Mouse (Mus musculus) ovary, postnatal 10 days (tissue): ENCODE data around the gene Acap2.
A peak's percentile ranks its signal among the peaks of the same experiment; 100 is the strongest.

Experiments used
- DNase-seq: peaks from one replicate; pipeline ENCODE4 v3.0.0; 2022; ENCODE audit warnings: low spot score

Gene Acap2

GRCm38 (mm10) chr16:31200790-31201567 is at the start of gene Acap2:
Acap2 (minus strand) TSS chr16:31201245.
- peak; percentile 94 for DNase-seq

DNA sequence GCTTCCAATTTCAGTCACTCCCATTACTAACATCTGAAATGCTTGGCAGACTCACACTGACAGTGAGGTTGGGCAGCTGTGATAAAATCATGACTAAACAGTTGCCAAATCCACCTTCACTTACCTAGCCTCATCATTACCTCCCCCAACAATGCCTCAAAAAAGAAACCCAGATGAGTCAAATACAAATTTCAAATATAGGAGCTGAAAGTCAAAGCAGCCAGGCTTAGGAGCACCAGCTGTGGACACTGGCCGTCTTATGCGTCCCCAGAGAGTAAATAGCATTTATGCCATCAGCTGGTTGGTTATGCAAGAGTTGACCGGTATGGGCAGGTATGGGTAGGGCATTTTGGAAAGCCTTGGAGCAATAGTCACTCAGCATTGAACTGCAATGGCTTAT is 48.4 kb upstream of the Acap2 start:
- no peak for DNase-seq

- DNase-seq: no peak
Observed at GRCm38 (mm10) chr16:31248717-31249116, 47.7 kb upstream of the Acap2 start.

DNA sequence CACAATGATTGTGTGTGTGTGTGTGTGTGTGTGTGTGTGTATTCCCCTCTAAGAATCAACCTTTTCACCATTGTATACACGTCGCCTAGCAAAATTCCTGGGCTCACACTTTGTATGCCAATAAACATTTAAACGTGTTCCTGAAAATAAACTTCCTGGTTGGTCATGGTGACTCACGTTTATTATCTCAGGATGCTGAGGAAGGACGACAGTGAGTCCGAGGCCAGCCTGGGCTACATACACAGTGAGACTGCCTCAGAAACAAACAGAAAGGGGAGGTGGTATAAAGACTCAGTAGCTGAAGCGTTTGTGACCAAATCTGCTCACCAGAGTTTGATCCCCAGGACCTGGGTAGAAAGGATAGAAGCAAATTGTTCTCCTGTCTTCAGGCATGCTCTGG is 46.4 kb upstream of the Acap2 start:
- DNase-seq: no peak

DNA sequence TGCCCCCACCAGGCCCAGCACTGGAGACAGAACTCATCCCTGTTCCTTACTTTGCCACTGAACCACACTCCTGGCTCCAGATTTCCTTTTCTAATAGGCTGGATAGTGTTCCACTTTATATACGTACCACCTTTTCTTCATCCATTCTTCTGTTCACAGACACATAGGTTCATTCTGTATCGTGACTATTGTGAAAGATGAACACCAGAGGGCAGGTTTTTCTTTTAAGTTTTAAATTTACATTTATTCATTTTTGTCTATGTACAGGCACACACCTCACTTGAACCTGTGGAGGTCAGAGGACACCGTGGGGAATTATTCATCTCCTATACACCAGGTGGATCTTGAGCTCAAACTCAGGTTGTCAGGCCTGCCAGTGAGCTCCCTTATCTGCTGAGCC is 43.0 kb upstream of the Acap2 start:
- no peak for DNase-seq

GRCm38 (mm10) chr16:31241433-31241832 is 40.4 kb upstream of the Acap2 start:
- no peak for DNase-seq

- DNase-seq: no peak
Observed at GRCm38 (mm10) chr16:31240569-31240968, 39.5 kb upstream of the Acap2 start.

- no peak for DNase-seq
Observed at GRCm38 (mm10) chr16:31238281-31238680, 37.2 kb upstream of the Acap2 start.

- no peak for DNase-seq
Observed at GRCm38 (mm10) chr16:31235457-31236310, 34.6 kb upstream of the Acap2 start.

DNA sequence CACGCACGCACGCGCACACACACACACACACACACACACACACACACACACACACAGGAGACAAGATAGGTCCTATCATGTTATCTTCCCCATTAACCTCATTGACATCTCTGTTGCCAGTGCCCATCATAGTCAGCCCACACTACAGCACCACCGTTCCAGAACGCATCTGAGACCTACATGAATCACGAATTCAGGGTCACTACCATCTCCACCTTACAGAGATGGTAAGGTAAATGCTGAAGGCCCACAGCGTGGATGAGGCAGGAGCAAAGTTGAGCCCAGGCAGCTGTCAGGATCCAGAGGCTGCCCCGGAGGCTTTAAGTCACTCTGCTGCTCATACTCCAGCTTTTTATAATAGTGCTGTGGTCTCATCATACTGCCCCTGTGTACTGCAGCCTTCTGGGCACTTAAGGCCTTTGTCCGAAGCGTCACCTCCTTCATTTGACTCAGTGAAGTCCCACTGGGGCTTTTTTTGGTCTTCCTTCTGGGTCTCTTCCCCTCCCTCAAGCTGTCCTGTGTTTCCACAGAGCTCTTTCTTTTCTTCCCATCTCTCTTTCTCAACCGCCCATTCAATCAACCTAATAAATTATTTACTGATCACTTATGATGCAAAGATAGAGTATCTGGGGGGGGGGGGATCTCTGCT is 33.9 kb upstream of the Acap2 start:
- DNase-seq: no peak

DNA sequence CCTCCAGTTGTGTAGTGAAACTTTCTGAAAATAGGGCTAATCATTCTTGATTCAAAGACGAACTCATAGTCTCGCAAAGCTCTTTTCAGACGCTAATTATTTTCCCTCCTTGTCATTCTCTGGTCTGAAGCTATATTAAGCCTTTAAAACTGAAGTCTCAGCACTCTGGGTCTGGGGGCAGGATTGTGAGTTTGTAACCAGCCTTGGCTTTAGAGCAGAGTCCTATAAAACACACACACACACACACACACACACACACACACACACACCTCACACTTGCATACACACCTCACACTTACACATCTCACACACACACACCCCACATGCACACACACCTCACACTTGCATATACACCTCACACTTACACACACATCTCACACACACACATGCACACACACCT is 33.3 kb upstream of the Acap2 start:
- no peak for DNase-seq

- DNase-seq: peak; percentile 53
Observed at GRCm38 (mm10) chr16:31233541-31234339, 32.7 kb upstream of the Acap2 start.

GRCm38 (mm10) chr16:31233167-31233498 is 32.1 kb upstream of the Acap2 start:
- DNase-seq: no peak

DNA sequence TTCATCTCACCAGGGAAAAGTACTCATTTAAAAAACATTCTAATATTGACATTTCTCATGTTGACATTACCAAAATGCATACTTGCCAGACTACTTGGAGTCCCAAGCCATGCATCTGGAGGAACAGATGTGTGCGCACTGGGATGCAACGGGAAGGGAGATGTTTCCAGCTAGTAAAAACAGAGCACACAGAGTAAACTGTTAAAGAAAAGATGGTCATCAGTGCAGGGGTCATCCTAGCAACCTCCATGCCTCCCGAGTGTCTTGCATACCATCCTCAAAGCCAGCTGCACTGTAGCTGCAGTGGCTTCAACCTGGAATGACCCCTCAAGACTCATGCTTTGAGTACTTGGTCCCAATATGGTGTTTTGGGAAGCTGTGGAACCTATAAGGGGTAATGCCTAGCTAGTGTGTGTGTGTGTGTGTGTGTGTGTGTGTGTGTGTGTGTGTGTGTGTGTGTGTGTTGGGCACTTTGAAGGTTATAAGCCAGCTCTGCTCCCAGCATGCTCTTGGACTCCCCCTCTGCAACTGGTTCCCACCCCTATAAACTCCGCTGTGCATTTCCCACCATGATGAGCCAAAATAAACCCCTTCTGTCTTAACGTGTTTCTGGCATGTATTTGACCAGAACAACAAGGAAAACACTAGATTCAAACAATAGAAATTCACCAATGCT is 31.6 kb upstream of the Acap2 start:
- DNase-seq: no peak

- no peak for DNase-seq
Observed at GRCm38 (mm10) chr16:31231591-31231990, 30.5 kb upstream of the Acap2 start.

DNA sequence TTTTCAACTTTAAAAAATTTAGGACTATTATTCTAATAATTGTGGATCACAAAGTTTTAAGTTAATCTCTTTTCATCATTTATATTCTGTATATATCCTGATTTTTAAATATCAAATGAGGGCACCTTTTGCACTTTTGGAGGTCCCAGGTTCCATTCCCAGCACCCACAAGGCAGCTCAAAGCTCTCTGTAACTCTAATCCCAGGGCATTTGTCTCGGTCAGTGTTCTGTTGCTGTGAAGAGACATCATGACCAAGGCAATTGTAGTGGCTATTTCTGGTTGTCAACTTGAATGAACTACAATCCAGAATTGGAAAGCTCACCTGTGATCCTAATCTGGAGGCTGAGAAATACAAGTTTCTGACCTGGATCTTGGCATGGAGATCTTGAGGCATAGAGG is 26.7 kb upstream of the Acap2 start:
- DNase-seq: no peak

DNA sequence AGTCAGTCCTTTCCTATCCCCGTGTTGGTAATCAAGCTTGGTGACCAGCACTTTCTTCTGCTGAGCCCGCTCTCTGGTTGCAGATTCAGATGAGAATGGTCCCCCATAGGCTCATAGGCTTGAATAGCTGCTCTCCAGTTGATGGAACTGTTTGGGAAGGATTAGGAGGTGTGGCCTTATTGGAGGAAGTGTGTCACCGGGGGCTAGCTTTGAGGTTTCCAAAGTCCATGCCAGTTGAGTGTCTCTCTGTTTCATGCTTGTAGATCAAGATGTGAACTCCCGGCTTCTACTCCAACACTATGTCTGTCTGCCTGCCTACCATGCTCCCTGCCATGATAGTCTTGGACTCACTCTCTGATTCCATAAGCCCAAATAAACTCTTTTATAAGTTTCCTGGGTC is 14.2 kb upstream of the Acap2 start:
- no peak for DNase-seq

DNA sequence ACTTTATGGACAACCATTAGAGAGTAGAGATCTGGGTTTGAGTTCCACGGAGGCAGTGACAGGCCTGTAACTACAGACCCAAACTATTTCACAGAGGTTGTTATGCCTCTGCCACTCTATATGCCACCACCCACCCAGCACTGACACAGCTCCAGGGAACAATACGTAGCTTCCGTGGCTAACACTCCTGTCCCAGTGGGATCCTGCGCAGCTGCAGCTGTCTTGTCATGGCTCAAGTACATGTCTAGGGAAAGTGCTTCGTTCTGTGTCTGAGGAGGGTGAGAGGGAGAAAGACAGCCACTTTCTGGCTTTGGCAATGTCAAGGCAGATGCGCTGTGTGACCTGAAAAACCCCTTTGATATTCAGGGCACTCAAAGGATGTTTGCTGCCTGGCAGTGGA is 12.4 kb upstream of the Acap2 start:
- no peak for DNase-seq

DNA sequence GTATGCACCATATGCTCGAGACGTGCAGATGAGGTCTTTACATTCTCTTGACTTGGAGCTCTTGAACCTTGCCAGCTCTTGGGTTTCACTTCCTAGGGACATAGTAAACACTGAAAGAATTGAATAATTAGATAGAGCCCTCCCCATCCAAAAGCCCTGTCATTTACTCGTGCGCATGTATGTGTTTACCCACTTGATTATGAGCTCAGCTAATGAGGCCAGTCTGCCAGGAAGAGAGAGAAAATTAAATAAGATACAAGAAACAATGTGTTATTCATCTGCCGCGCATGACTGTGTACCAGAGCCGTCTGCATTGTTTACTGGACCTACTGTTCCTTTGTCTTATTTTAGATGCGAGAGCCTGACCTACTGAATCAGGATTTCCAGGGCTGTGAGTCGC is 10.5 kb upstream of the Acap2 start:
- DNase-seq: no peak

DNA sequence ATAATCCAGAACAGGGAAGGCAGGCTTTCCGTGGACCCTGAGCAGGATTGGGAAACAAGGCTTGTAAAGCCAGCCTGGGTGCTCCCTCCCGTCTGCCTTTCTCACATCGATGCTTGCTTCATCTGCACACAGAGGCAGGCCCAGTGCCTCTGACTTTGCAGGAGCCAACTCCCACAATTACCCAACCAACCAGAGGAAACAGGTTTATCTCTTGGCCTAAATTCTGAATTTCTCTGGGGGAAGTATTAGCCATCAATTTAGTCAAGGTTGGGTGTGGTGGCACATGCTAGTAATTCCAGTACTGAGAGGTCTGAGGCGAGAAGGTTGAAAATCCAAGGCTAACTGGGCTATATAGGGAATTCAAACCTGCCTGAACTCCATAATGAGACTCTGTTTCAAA is 9.4 kb upstream of the Acap2 start:
- no peak for DNase-seq

DNA sequence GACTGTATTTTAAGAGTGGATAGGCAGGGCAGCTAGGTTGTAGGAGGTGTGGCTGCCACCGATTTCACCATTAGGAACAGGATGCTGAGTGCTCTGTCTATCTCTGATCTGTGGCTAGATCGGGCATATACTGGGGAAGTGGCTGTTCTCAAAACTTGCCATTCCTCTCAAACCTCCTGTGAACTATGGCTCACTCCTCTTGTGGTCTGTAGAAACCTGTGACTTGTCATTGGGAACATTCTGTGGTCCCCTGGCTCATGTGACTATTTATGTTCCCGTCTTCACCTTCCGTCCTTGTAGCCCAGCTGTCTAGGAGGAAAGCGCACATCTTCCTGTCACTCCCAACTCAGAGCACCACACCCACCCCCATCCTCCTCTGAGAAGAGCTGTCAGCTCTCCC is 8.9 kb upstream of the Acap2 start:
- no peak for DNase-seq

GRCm38 (mm10) chr16:31205726-31206125 is 4.7 kb upstream of the Acap2 start:
- DNase-seq: no peak
